Mouse (Mus musculus) heart, adult 9 months (tissue): ENCODE results near the gene Plcb3.
"Not testable (repeated sequence)": the region's sequence is repeated elsewhere in the genome, so short reads cannot be mapped to it uniquely, and the experiment has no call there.

ENCODE experiments used
- DNase-seq, 2 experiments: peaks; one replicate each; pipeline ENCODE4 v3.0.0; 2022; ENCODE audit warnings: low spot score in 2 of 2

Gene Plcb3

DNA sequence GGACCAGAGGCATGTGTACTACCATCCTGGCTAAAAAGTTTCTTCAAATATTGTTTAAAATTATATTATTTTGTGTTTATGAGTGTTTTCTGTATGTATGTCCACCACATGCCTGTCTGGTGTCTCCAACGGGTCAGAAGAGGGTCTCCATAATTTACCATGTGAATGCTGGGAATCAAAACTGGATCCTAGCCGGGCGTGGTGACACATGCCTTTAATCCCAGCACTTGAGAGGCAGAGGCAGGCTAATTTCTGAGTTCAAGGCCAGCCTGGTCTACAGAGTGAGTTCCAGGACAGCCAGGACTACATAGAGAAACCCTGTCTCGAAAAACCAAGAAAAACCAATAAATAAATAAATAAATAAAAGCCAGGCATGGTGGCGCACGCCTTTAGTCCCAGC, 14.9 kb upstream of the Plcb3 start:
- not testable (repeated sequence) for DNase-seq

DNA sequence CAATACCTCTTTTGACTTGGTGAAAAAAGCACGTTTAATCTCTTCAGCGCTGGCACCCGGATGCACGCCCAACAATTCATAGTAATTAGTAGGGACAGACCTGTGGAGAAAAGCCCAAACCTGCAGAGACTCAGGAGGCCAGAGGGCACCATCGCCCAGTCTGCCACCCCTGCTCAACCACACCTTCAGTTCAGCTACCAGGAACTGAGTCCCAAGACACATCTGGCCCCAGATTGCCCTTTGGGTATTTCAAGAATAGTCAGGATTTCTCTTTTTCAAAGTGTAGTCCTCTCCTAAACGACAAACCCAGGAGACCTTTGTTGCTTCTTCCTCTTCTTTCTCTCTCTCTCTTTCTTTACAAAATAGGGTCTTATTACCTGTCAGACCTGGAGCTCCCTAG, 14.4 kb upstream of the Plcb3 start:
- no peak for DNase-seq

DNA sequence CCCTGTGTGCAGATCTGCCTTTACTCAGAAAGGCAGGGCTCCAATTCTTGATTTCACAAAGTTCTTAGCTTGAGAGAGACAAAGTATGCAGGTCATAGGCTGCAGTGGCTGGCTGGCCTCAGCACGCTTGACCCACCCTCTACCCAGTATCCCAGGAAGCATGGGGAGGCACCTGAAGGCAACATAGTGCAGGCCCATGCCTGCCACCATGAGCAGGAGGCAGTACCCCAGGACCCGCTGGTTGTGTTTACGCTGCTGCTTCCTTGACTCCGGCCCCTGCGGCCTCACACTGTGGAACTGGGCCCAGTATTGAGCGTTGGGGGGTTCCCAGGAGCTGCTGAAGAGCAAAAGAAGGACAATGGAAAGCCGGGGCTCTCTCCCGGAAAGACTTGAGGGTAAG, 13.0 kb upstream of the Plcb3 start:
- no peak for DNase-seq

DNA sequence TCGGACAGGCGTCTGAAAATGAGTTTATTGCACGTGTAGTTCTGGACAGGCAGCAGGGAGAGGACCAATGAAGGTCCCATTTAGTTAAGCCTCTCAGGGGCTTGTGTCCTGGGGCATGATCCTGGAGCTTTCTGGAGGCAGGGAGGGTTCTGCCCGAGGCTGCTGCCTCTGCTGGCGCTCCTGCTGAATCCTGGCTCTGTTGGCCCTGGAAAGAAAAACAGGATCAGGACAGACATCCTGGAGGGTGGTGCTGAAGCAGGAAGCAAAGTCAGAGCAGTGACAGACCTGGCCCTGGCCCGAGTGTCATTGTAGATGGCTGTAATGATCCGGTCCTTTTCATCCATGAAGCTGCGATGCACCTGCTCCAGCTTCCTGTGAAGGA, 11.6 kb upstream of the Plcb3 start:
- DNase-seq = no peak

DNA sequence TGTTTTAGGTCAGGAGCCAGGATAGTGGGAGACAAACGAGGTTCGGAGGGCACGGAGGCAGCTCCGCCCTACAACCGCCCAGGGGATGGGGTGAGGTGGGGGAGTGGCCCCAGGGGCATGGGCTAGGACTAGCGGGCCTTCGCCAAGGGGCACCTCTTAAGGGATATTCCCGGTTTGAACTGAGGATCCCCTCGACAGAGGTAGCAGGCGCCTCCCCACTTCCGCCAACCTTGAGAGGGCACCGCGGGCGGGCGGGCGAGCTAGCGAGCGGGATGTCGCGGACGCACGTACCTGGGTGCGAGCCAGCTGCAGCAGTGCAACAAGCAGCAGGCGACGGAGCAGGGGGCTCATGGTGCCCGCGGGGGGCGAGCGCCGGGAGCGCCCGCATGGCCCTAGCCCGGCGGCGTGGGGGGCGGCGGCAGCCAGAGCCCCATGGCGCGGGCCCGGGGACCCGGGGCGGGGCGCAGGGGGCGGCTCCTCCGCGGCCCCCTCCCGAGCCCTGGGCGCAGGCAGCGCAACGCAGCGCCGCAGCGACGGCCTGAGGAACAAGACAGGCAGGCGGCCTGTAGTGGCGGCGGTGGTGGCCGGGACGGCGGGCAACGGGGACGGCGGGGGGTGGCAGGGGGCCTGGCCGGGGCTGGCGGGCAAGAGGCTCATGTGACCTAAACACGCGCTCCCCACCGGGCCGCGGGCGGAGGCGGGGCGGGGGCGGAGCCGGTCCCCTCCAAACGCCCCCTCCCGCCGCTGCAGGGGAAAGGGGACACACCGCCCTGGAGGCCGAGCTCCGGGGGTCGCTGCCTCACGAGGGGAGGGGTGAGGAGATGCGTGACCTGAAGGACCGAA, 11.0 kb upstream of the Plcb3 start, which contains the start of gene Vegfb:
Gene Vegfb (minus strand): TSS at position 591 of the 843 bp plus-strand sequence.
- peak in 1 of 2 experiments; percentile 73 for DNase-seq

DNA sequence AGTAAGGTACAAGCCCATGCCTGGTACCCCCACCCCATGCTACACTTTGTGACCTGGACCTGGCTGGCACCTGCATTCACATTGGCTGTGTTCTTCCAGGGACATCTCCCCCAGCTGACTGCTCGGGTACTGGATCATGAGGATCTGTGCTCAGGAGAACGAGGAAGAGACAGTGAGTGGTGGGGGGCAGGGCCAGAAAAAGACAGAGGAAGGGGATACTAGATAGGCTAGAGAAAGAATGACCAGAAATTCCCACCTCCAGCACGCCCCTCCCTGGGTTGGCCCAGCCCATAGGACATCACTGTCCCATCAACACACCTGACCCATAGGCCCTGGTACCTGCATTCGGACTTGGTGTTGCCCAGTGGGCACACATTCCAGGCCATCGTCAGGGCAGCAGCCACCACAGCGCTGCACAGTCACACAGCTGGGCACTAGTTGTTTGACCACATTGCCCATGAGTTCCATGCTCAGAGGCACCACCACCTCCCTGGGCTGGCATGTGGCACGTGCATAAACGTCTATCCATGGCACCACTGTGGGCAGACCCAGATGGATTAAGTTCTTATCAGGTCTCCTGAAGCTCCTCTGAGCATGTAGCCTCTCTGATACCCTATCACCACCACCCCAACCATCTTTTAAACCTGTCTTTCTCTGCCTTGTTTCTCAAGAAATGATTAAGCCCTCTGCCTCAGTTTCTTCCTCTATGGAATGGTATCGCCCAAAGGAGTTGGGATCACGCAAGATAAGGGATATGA, 9.9 kb upstream of the Plcb3 start:
- no peak for DNase-seq

DNA sequence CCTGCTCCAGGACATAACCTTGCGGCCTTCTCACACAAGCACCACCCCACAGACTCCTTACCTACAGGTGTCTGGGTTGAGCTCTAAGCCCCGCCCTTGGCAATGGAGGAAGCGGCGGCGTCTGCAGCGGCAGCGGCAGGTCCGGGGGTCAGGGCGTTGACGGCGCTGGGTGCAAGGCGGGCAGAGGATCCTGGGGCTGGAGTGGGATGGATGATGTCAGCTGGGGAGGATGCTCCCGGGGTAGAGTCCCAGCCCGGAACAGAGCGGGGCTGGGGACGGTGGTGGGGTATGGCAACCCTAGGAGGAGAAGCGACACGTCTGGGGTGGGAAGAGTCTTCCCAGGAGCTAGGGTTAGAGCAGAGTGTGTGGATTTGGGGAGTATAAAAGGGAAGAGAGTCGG, 9.0 kb upstream of the Plcb3 start:
- no peak for DNase-seq

DNA sequence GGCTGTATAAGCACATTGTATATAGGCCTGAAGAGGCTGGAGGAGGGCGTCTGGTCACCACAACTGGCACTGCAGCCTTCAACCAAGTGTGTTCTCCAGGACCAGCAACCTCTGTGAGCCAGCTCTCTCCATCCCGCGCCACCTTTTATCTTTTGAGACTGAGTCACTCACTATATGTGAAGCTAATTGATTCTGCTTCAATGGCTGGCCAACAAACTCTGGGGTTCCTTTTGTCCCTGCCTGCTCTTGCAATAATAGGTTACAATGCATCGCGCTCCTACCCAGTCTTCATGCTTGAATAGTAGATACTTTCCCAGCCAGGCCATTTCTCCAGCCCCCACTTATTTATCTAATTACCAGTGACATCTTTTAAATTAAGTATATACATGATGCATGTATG, 7.4 kb upstream of the Plcb3 start:
- DNase-seq = no peak

DNA sequence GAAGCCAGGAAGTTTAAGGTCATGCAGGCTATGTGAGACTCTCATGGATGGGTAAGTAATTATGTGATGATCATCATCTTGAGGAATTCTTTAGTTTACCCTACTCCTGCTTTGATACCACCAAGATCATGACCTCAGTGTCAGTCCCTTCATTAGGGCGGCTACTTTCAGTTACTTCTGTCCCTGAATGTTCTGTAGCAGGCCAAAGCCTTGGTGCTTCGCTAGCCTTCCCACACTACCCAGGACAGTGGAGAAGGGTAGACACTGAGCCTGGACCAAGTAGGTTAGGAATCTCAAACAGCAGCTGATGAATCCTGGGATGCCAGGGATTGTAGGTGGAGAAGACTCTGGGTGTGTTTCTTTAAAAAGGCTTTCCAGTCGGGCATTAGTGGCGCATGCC, 5.2 kb upstream of the Plcb3 start:
- DNase-seq = no peak

DNA sequence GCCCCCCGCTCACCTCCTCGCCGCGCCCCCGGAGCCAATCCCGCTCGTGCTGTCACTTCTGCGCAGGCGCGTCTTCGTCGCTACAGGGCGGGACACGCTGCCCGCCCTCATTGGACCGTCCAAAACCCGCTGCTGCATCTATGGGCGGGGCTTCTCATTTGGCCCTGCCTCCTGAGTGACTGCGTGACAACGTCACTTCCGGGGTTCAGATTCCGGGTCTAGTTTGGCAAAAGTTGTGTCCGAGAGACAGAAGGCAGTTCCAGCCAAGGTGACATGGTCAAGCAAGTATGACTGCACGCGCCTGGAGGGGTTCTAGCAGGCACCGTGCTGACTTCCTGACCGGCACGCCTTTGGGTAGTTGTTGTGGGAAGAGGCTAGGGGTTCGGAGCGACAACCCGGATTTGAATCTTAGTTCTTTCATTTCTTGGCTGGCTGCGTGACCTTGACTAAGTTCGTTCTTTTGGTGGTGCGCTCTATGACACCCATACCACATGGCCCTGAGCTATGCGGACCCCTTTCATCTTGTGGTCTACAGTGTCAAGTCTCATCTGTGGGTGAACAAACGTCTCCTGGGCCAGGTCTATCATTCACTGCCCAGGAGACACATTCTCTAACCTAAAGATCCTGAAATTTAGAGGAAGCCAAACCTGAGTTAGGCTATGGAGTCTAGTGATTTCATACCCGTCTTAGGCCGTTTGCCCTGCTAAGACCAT, 4.3 kb upstream of the Plcb3 start, which contains the start of gene Fkbp2:
Gene Fkbp2 (minus strand): TSS at position 121 of the 713 bp plus-strand sequence.
- DNase-seq = peak; percentile 99

DNA sequence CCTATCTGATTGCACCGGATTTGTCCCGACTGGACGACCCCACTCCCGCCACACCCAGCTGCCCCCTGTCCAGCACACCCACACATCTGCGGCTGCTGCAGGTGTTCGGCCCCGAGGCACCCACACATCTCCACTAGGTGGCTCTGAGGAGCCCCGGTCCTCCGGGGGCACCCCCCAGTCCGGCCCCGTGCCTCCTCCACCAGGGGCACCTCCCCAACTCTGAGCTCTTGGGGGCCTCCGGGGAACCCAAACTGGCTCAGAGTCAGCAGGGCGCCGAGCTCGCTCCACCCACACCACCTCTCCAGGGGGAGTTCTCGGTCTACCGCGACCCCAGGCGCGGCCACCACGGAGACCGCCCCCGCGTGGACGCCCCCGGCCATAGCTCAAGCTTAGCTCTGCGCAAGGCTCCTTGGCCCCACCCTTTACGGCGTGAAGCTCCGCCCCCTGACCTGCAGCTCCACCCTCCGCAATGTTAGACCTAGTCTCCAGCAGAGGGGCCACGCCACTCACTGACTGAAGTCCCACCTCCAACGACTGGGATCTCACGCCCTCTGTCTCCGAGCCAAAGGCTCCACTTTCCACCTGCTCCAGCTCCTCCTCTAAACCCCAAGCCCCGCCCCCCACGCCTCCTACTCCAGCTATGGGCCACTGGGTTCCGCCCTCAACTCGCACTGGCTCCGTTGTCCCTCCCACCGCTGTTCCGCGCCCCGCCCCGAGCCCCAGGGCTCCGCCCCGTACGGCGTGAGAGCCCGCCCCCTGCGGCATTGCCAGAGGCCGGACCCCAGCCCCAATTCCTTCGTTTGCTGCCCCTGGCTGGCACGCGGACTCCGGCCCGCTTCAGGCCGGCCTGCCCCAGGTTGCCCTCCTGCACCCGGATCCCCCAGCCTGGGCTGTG, 3.5 kb upstream of the Plcb3 start:
- DNase-seq = peak; percentile 99

DNA sequence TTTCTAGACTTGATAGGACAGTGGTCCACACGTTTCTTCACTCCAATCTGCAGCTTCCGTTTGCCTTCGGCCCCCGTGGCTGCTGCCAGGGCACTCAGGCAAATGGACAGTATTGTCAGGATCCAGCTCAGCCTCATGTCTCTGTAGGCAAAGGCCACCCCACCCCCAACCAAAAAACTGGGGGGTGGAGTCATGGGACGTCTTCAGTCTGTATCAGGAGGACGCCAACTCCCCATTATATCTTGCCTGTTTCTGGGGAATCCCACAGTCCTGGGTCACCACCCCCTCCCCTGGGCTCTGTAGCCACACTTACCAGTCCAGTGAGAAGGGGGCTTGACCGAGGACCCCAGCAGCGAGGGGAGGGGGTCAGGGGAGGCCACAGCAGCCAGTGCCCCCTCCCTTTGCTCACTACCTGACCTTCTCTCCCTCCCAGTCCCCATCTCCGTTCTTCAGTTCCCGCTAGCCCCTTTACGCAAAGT, 2.8 kb upstream of the Plcb3 start:
- peak in 1 of 2 experiments; percentile 55 for DNase-seq

DNA sequence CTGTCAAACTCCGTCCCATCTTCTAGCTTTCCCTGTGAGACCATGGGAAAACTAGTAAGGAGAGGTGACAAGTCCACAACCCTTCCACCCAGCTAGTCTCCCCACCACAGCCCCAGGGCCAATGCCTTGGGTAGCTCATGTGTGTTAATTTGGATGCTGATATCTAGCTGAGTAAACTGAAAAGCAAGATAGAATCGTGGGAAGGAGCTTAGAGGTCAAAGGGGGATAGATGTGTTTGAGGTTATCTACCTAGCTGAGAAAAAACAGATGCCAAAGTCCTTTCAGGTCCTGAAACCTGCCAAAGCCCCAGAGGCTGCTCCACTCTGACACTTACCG, 2.3 kb upstream of the Plcb3 start:
- DNase-seq = no peak

DNA sequence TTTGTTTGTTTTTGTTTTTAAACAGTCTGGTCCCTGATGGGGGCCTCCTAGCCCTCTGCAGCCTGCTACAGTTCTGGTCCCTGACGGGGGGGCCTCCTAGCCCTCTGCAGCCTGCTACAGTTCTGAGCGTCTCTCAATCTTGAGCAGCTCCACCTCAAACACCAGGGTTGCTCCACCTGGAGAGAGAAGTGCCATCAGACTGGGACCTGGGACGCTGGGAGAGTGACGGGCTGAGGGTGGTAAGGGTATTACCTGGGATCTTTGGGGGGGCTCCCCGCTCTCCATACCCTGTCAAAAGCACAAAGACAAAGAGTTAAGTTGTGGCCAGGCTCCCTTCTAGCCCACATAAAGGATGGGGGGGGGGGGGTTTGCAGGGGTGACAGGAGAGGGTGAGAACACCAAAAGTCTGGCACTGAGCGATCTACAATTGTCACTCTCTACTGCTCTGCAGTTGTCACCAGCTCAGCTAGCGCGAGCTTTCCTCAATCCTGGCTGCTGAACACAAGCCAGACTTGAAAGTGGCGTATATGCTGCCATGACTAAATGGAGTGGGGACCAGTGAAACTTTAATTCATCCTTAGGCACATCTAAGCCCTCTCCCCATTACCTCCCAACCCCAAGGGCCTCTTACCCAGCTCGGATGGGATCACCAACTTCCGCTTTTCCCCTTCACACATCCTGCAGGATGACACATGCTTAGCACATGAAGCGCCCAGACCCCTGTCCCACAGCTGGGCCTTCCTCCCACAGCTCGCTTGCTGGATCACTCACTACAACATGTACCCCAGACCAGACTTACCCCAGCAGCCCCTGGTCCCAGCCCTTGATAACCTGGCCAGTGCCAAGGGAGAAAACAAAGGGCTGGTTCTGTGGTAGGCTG, 1.7 kb upstream of the Plcb3 start:
- DNase-seq = no peak

DNA sequence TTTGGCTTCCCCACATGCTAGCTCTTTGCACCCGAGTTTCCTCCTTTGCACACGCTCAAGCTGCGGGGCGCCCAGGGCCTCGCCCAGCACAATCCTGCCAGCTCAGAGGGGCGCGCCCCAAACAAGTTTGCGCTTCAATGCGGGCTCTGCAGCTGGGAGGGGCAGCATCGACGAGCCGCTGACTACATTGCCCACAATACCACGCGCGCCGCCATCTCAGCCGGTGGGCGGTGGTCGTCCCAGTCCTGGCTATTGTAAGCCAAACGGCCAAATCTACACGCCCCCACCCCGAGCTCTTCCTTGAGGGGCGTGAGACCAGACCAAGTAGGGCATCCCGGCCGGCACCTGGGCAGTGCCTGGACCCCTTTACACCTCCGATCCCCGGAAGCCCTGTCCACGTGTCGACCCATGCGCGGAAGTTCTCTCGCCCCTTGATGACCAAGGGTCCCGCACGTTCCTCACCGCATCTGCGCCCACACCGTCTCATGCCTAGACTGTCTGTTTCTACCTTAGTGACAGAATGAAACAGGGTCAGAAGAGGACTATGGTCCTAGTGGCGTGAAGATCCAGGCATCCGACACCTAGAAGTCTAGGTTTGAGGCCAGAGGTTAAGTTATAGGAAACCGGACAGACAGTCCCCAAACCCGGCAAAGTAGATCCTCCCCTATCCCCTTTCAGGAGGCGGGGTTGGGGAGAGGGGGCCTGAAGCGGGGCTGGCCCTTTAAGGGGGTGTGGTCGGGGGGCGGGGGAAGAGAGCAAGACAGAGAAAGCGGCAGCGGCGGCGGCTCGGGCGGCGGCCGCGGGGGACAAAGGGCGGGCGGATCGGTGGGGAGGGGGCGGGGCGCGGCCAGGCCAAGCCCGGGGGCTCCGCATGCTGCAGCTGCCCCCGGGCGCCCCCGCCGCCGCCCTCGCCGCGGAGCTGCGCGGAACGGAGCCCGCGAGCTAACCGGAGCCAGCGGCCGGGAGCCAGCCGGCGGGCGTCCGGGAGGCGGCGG, 1.8 kb downstream of the Plcb3 start, which contains the start of gene Ppp1r14b:
Gene Ppp1r14b (plus strand): TSS at position 758 of the 995 bp plus-strand sequence.
- DNase-seq = peak; percentile 81

DNA sequence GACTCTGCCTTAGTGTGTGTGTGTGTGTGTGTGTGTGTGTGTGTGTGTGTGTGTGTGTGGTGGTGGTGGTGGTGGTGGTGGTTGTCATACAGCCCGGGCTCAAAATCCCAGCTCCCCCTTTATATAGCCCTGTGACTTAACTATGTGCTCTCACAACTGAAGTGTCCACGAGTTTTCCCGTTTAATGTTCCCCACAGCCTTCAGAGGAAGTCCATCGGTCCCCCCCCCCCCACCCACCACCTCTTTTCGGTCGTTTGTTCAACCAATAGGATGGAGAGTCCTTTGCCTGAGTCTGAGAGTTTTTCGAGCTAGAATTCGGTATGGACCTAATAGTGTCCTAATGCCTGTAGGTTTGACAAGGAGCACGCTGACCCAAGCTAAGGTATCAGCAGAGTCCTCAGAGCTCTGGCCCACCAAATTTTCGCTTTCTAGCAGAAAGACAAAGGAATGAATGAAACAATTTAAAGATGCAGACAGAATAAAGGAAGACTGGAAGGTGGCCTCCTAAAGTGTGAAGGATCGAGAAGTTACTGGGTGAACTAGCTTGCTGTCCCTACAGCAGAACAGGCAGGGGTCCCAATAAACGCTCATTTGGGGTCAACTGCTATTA, 2.6 kb downstream of the Plcb3 start:
- no peak for DNase-seq

DNA sequence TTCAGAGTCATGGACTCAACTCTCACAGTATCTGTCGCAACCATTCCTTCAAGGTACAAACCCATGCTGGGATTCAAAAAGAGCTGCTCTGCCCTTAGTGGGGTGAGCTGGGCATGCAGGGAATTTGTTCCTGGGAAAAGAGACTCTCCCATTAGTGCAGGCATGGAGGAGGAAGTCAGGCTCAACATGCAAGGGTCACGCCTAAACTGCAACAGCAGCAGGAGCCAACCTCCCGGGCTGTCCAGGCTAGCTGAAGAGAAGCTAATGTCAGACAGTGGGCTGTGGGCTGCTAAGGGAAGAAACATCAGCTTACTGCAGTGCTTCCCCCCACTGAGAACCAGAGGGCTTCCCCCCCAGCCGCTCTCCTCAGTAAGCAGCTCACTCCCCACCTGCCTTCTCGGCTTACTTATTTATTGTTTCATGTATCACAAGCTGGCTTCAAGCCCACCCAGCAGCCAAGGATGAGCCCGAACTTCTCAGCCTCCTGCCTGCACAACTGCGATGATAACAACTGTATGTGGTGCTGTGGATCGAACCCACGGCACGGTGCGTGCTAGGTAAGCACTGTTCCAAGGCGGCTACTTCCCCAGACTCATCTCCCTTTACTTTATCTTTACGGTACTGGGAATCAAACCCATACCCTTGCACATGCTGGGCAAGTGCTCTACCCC, 3.9 kb downstream of the Plcb3 start:
- no peak for DNase-seq

DNA sequence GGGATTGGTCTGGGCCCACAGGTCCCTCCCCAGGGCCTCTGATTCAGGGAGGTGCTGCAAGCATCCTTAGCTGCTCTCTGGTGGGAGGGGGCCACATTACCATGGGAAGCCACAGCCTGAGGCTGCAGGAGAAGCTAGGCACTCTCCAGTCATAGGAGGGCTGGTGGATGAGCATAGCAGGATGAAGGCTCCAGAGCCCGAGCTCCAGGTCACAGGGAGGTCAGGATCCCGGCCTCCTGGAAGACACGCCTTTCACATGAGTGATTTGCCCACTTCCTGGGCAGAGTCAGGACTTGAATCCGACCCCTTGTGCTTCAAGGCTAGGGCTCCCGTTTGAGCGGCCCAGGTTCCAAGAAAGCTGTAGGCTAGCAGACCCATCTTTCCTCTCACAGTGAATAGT, 4.6 kb downstream of the Plcb3 start:
- no peak for DNase-seq
